Mouse (Mus musculus) cerebellum, adult 8-10 months (tissue): ENCODE results near the gene Gatm.

ENCODE experiments used
- DNase-seq: peaks from one replicate; pipeline ENCODE4 v3.0.0; 2022

Gatm gene

GRCm38 (mm10) chr2:122610746-122611653 is at the start of gene Gatm:
Gatm (minus strand) TSS chr2:122611303.
- DNase-seq: peak; percentile 78

GRCm38 (mm10) chr2:122659825-122660224 is 48.7 kb upstream of the Gatm start:
- DNase-seq: no peak

GRCm38 (mm10) chr2:122657707-122658524 is 46.8 kb upstream of the Gatm start:
- no peak for DNase-seq

- DNase-seq: no peak
These were observed 45.7 kb upstream of the Gatm start for GRCm38 (mm10) chr2:122656767-122657166.

- DNase-seq: no peak
These were observed 44.9 kb upstream of the Gatm start for GRCm38 (mm10) chr2:122656052-122656451.

GRCm38 (mm10) chr2:122652096-122653084 is 41.3 kb upstream of the Gatm start:
- DNase-seq: no peak

GRCm38 (mm10) chr2:122638673-122639072 is 27.6 kb upstream of the Gatm start:
- no peak for DNase-seq

GRCm38 (mm10) chr2:122638029-122638428 is 26.9 kb upstream of the Gatm start:
- DNase-seq: no peak

- peak; percentile 67 for DNase-seq
These were observed 26.5 kb upstream of the Gatm start for GRCm38 (mm10) chr2:122637526-122637997.

- no peak for DNase-seq
These were observed 25.6 kb upstream of the Gatm start, which contains the start of gene AA467197 for GRCm38 (mm10) chr2:122636686-122637085. AA467197 (plus strand) TSS chr2:122636986.

GRCm38 (mm10) chr2:122631226-122631801 is 20.2 kb upstream of the Gatm start:
- peak; percentile 33 for DNase-seq

- peak; percentile 84 for DNase-seq
These were observed 19.5 kb upstream of the Gatm start for GRCm38 (mm10) chr2:122630465-122631225.

GRCm38 (mm10) chr2:122629871-122630270 is 18.8 kb upstream of the Gatm start:
- DNase-seq: peak; percentile 18

GRCm38 (mm10) chr2:122628976-122629375 is 17.9 kb upstream of the Gatm start:
- peak; percentile 86 for DNase-seq

- DNase-seq: no peak
These were observed 14.8 kb upstream of the Gatm start for GRCm38 (mm10) chr2:122625930-122626329.

GRCm38 (mm10) chr2:122621337-122622110 is 10.4 kb upstream of the Gatm start:
- DNase-seq: no peak

GRCm38 (mm10) chr2:122618719-122619118 is 7.6 kb upstream of the Gatm start:
- DNase-seq: no peak

- DNase-seq: no peak
These were observed 6.7 kb upstream of the Gatm start for GRCm38 (mm10) chr2:122617792-122618191.

- DNase-seq: no peak
These were observed 5.1 kb upstream of the Gatm start for GRCm38 (mm10) chr2:122616237-122616636.

GRCm38 (mm10) chr2:122611654-122611973 is 511 bp upstream of the Gatm start:
- DNase-seq: no peak
